Mouse (Mus musculus) kidney, adult 2 months (tissue): ENCODE measurements at regions not wholly inside any gene's neighbourhood (a gene's known extent, or its start where the extent isn't known, plus 50 kb on each side); places are given as distances from the start of the nearest gene placed in this dataset.

Source experiments
- CTCF ChIP-seq: fragments of 200-500 bp; conservative IDR thresholded peaks from 2 replicates; pipeline ENCODE4 v1.5.1; 2011; ENCODE audit warnings: low read depth, mild to moderate bottlenecking, control low read depth, low read length, moderate library complexity, mixed read lengths; ENCODE audit not compliant: insufficient read depth, insufficient read length
- POLR2A ChIP-seq: fragments of 200-500 bp; IDR thresholded peaks from one replicate; pipeline ENCODE4 v1.6.1; 2011; ENCODE audit warnings: low read depth, low read length, control low read depth

DNA sequence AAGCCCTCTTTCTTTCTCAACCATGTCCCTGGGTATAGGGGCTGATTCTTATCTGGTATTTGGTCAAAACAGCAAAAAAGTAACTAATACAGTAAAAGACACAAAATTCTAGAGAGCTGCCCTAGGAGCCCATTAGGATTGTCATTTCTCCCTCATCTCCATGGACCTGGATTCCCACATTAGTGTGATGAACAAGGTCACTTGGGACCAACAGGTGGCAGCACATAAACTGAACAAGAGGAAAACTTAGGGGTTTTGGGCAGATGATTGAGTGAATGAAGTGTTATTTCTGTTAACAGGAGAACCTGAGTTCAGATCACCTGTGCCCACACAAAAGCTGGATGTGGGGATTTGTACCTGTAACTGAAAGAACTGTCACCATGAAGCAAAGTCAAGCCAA lies 93.0 kb upstream of the Tbl1x start:
- no peak for TF ChIP-seq POLR2A
- 0 out of 2 replicates have a peak, but pooled peaks have one; percentile 6 for TF ChIP-seq CTCF
